ENCODE assay signal across 9 mouse cellular contexts in the genomic region with DNA sequence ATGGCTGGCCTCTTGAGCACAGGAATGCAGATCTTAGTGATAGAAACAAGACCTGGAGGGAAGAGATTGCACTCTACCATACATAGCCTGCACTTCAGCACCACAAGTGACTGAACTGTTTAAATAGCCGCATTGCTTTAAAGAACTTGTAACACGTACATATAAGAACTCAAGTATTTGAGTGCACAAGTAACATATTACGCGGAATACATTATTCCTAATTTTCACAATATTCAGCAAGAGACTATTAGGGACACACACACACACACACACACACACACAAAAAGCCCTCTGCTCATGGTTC. TPM values are rescaled to one million over a fixed set of nuclear protein-coding genes. Genes with fewer than 3 reads are reported as not detected.
DNase-seq lines count a peak whose midpoint lies in the region; ATAC-seq lines count a peak whose summit lies in the region.
"Had no signal": no experiment of that assay in that cellular context is flagged by ENCODE, and none has a peak within 500 bp of the region (broad histone marks: within the 10 kb centered on the region; RNA-seq: fewer than 3 reads in every experiment).

No protein-coding gene starts in this region.

- H3K9me3 ChIP-seq in kidney, embryonic 16.5 days (ENCODE audit: low read length) = no peaks in the 10 kb centered on the region
- H3K9me3 ChIP-seq in embryonic facial prominence, embryonic 11.5 days (replicated peaks; ENCODE audit: control insufficient read depth, low read length) = no peaks in the 10 kb centered on the region
- no peaks in the 10 kb centered on the region for H3K9me3 ChIP-seq in intestine, embryonic 14.5 days (ENCODE audit: control insufficient read depth, low read length)
- H3K9me3 ChIP-seq in midbrain, embryonic 16.5 days (replicated peaks; ENCODE audit: control insufficient read depth, low read length, poor library complexity, severe bottlenecking) = no peaks in the 10 kb centered on the region

- no peaks in the 10 kb centered on the region for H3K36me3 ChIP-seq in kidney, embryonic 16.5 days (ENCODE audit: insufficient read depth, low read length)
- no peaks in the 10 kb centered on the region for H3K36me3 ChIP-seq in embryonic facial prominence, embryonic 11.5 days (replicated peaks; ENCODE audit: control insufficient read depth, insufficient read depth, low read depth, low read length)
- no peaks in the 10 kb centered on the region for H3K36me3 ChIP-seq in intestine, embryonic 14.5 days (ENCODE audit: control insufficient read depth, insufficient read depth, low read length)
- no peaks in the 10 kb centered on the region for H3K36me3 ChIP-seq in midbrain, embryonic 16.5 days (ENCODE audit: control insufficient read depth, insufficient read depth, low read length)

- DNase-seq in kidney, adult 8-10 months = no peak
- DNase-seq in embryonic facial prominence, embryonic 11.5 days (ENCODE audit: low spot score) = no peak
- no peak for DNase-seq in intestine, embryonic 14.5 days (ENCODE audit: low spot score)
- no peak for DNase-seq in frontal cortex, adult 2 months (ENCODE audit: extremely low spot score in 1 of 2, low spot score in 1 of 2)
- DNase-seq in ovary, adult 18-20 months (ENCODE audit: low spot score) = no peak
- DNase-seq in gastrocnemius, postnatal 25 days = no peak

- ATAC-seq in kidney, embryonic 16.5 days (ENCODE audit: low FRiP score, low TSS enrichment) = no peak
- ATAC-seq in embryonic facial prominence, embryonic 11.5 days (replicated peaks; ENCODE audit: insufficient number of reproducible peaks, low FRiP score, low TSS enrichment, low read depth) = no peak
- peak; percentile 1; the same call in 1 of the 2 replicates for ATAC-seq in intestine, embryonic 14.5 days (replicated peaks; ENCODE audit: low FRiP score, low TSS enrichment, low read depth)
- no peak for ATAC-seq in midbrain, embryonic 16.5 days

- peaks cover 35% of the 10 kb centered on the region for H3K4me1 ChIP-seq in kidney, embryonic 16.5 days (ENCODE audit: insufficient read depth, low read length)
- no peaks in the 10 kb centered on the region; the same call in 1 of the 2 replicates for H3K4me1 ChIP-seq in embryonic facial prominence, embryonic 11.5 days (ENCODE audit: control insufficient read depth, insufficient read depth, low read length)
- H3K4me1 ChIP-seq in intestine, embryonic 14.5 days (replicated peaks; ENCODE audit: control insufficient read depth, insufficient read depth, low read length) = peaks cover 23% of the 10 kb centered on the region
- peaks cover 22% of the 10 kb centered on the region for H3K4me1 ChIP-seq in midbrain, embryonic 16.5 days (ENCODE audit: control insufficient read depth, insufficient read depth, low read length)

- peak overlapping the region; percentile 79 for H3K4me3 ChIP-seq in kidney, embryonic 16.5 days (ENCODE audit: low read length)
- peak overlapping the region; percentile 89 for H3K4me3 ChIP-seq in embryonic facial prominence, embryonic 11.5 days (ENCODE audit: low read depth, low read length)
- H3K4me3 ChIP-seq in intestine, embryonic 14.5 days (ENCODE audit: low read depth, low read length) = peak overlapping the region; percentile 96
- H3K4me3 ChIP-seq in midbrain, embryonic 16.5 days (ENCODE audit: low read depth, low read length) = peak overlapping the region; percentile 95

- H3K4me2 ChIP-seq in kidney, embryonic 16.5 days (replicated peaks; ENCODE audit: low read depth, low read length) = peak overlapping the region; percentile 70
- H3K4me2 ChIP-seq in embryonic facial prominence, embryonic 11.5 days (ENCODE audit: low read depth, low read length) = peak overlapping the region; percentile 58
- H3K4me2 ChIP-seq in intestine, embryonic 14.5 days (ENCODE audit: low read length) = peak overlapping the region; percentile 75
- peak overlapping the region; percentile 82 for H3K4me2 ChIP-seq in midbrain, embryonic 16.5 days (ENCODE audit: low read length)

- H3K27me3 ChIP-seq in kidney, embryonic 16.5 days (ENCODE audit: insufficient read depth, low read length) = no peaks in the 10 kb centered on the region
- no peaks in the 10 kb centered on the region for H3K27me3 ChIP-seq in embryonic facial prominence, embryonic 11.5 days (ENCODE audit: control insufficient read depth, insufficient read depth, low read length)
- H3K27me3 ChIP-seq in intestine, embryonic 14.5 days (replicated peaks; ENCODE audit: control insufficient read depth, insufficient read depth, low read length) = no peaks in the 10 kb centered on the region
- H3K27me3 ChIP-seq in midbrain, embryonic 16.5 days (ENCODE audit: control insufficient read depth, insufficient read depth, low read depth, low read length) = no peaks in the 10 kb centered on the region

- WGBS in kidney, embryonic 16.5 days = 71% methylated on average over 4 of the region's 4 CpGs
- 69% methylated on average over 4 of the region's 4 CpGs for WGBS in embryonic facial prominence, embryonic 11.5 days
- WGBS in intestine, embryonic 14.5 days = 65% methylated on average over 4 of the region's 4 CpGs
- 74% methylated on average over 4 of the region's 4 CpGs for WGBS in midbrain, embryonic 16.5 days

- H3K27ac ChIP-seq in kidney, embryonic 16.5 days (ENCODE audit: low read length) = peak overlapping the region; percentile 90
- H3K27ac ChIP-seq in embryonic facial prominence, embryonic 11.5 days (replicated peaks; ENCODE audit: low read depth, low read length) = no peak overlapping the region
- 0 out of 2 replicates have a peak overlapping the region, but pooled peaks have one; percentile 80 for H3K27ac ChIP-seq in intestine, embryonic 14.5 days (ENCODE audit: low read depth)
- peak overlapping the region; percentile 78 for H3K27ac ChIP-seq in midbrain, embryonic 16.5 days (ENCODE audit: low read length)

- H3K9ac ChIP-seq in kidney, embryonic 16.5 days (replicated peaks; ENCODE audit: low read length) = peak overlapping the region; percentile 81
- H3K9ac ChIP-seq in embryonic facial prominence, embryonic 11.5 days (replicated peaks; ENCODE audit: low read length) = peak overlapping the region; percentile 57
- H3K9ac ChIP-seq in intestine, embryonic 14.5 days (ENCODE audit: low read length) = peak overlapping the region; percentile 27
- peak overlapping the region; percentile 96 for H3K9ac ChIP-seq in midbrain, embryonic 16.5 days (ENCODE audit: low read depth, low read length)

RNA-seq across cellular contexts. Expression of a gene that starts 0.7 kb away (rescaled TPM):
- polyA plus RNA-seq in kidney, embryonic 16.5 days (2015; fragmentation: Nextera tagmentation; extraction: Ambion mirVana) = 28.6 and 29.3 TPM in 2 replicates
- 44.3 and 44.7 TPM in 2 replicates for polyA plus RNA-seq in embryonic facial prominence, embryonic 11.5 days (2014; fragmentation: Nextera tagmentation; extraction: Ambion mirVana)
- polyA plus RNA-seq in intestine, embryonic 14.5 days (2014; fragmentation: Nextera tagmentation; extraction: Ambion mirVana) = 23.6 and 31.1 TPM in 2 replicates
- polyA plus RNA-seq in midbrain, embryonic 16.5 days (2015; fragmentation: Nextera tagmentation; extraction: Ambion mirVana) = 57.9 and 58.5 TPM in 2 replicates
- polyA plus RNA-seq in frontal cortex, adult 2 months (2012; rRNA removed) = 9.3 and 10.3 TPM in 2 replicates
- 1 to 10 TPM; 5.1 to 5.6 TPM for total RNA-seq in gastrocnemius, postnatal 25 days (2021)

RNA-seq across cellular contexts. Expression of a gene that starts 13.0 kb away (rescaled TPM):
- polyA plus RNA-seq in kidney, embryonic 16.5 days (2015; fragmentation: Nextera tagmentation; extraction: Ambion mirVana) = not detected in 2 replicates
- not detected in 2 replicates for polyA plus RNA-seq in embryonic facial prominence, embryonic 11.5 days (2014; fragmentation: Nextera tagmentation; extraction: Ambion mirVana)
- not detected in 2 replicates for polyA plus RNA-seq in intestine, embryonic 14.5 days (2014; fragmentation: Nextera tagmentation; extraction: Ambion mirVana)
- not detected in 2 replicates for polyA plus RNA-seq in midbrain, embryonic 16.5 days (2015; fragmentation: Nextera tagmentation; extraction: Ambion mirVana)
- not detected in 2 replicates for polyA plus RNA-seq in frontal cortex, adult 2 months (2012; rRNA removed)
- not detected for total RNA-seq in gastrocnemius, postnatal 25 days (2021)
- polyA plus RNA-seq: erythroblast, embryonic 14.5 days had no signal

Comparison
In these comparisons a context has a peak if more than half of its experiments do, and no peak if none do; other contexts are left out.
1. H3K9ac ChIP-seq: peak in every context shown above with its lines; median percentile 96 in midbrain, embryonic 16.5 days; 81 in kidney, embryonic 16.5 days; 57 in embryonic facial prominence, embryonic 11.5 days; 27 in intestine, embryonic 14.5 days.